Mouse (Mus musculus) liver, adult 2 months (tissue): ENCODE measurements at regions not wholly inside any gene's neighbourhood (a gene's known extent, or its start where the extent isn't known, plus 50 kb on each side); places are given as distances from the start of the nearest gene placed in this dataset.
A peak's percentile ranks its signal among the peaks of the same experiment; 100 is the strongest.

Experiments used
- DNase-seq: peaks from one replicate; pipeline ENCODE4 v3.0.0-alpha.2; 2011; ENCODE audit warnings: low read depth, low spot score; ENCODE audit errors: extremely low read depth
- H3K27ac ChIP-seq: fragments of 200-500 bp; replicated peaks from 2 replicates; pipeline ENCODE4 v1.5.1; 2012; ENCODE audit warnings: low read depth, mild to moderate bottlenecking, control low read depth, inconsistent platforms, low read length; ENCODE audit not compliant: insufficient read depth
- H3K27me3 ChIP-seq: fragments of 200-500 bp; 2 replicates; pipeline ENCODE4 v1.6.1; 2012; ENCODE audit warnings: mild to moderate bottlenecking, moderate library complexity, low read length, inconsistent platforms; ENCODE audit not compliant: control insufficient read depth, insufficient read depth
- H3K36me3 ChIP-seq: fragments of 200-500 bp; 2 replicates; pipeline ENCODE4 v1.6.1; 2012; ENCODE audit warnings: low read length, inconsistent platforms; ENCODE audit not compliant: control insufficient read depth, insufficient read depth
- H3K4me1 ChIP-seq: fragments of 200-500 bp; 2 replicates; pipeline ENCODE4 v1.6.1; 2011; ENCODE audit warnings: low read length; ENCODE audit not compliant: control insufficient read depth, insufficient read depth
- H3K4me3 ChIP-seq: fragments of 200-500 bp; 2 replicates; pipeline ENCODE4 v1.5.1; 2011; ENCODE audit warnings: low read depth, mild to moderate bottlenecking, control low read depth, low read length, moderate library complexity; ENCODE audit not compliant: insufficient read depth
- H3K79me2 ChIP-seq: fragments of 200-500 bp; 2 replicates; pipeline ENCODE4 v1.6.1; 2012; ENCODE audit warnings: inconsistent platforms, mild to moderate bottlenecking, low read length, moderate library complexity; ENCODE audit not compliant: control insufficient read depth, insufficient read depth
- H3K9ac ChIP-seq: fragments of 200-500 bp; 2 replicates; pipeline ENCODE4 v1.6.1; 2012; ENCODE audit warnings: low read depth, mild to moderate bottlenecking, control low read depth, inconsistent platforms, low read length
- CTCF ChIP-seq: fragments of 200-500 bp; IDR thresholded peaks from 2 replicates; pipeline ENCODE4 v1.5.1; 2011; ENCODE audit warnings: low read depth, low read length, control low read depth
- POLR2A ChIP-seq: fragments of 200-500 bp; IDR thresholded peaks from 2 replicates; pipeline ENCODE4 v1.6.1; 2011; ENCODE audit warnings: low read length, control low read depth; ENCODE audit not compliant: insufficient read depth; ENCODE audit errors: extremely low read depth
- WGBS: fragments of 180-500 bp; shearing (Covaris S2); methylation state at CpG from one replicate; pipeline ENCODE4 v1.1.7; 2018; 5-methylcytosine and 5-hydroxymethylcytosine counted together

DNA sequence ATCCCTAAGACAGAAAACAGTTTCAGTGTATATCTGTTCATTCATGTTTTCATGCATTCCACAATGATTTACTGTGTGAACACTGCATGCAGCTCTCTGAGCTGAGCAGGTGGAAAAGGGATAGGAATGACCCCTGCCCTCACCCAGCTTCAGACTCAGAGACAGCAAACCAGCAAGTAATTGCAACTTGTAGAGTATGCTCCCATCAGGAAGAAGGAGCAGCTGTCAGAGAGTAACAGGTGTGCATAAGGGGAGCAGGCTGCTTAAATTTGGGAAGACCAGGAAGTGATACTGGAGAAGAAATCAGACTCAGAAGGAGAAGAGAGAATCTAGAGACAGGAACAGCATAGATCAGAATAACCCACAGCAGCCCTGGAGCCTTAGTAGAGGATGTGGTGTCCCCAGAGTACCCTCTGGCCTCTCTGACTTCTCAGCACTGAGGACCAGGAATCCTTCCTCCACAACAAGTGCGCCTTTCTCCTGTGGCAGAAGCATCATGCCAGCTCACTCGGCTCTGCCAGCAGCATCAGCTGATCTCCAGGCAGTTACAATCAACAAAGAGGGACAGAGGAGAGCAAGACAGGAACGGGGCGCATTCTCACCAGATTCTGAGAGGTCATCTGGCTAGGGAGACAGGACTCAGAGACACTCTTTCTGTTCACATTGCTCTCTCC, 116.5 kb upstream of the Ncam1 start:
- Histone ChIP-seq H3K79me2 (no peaks in the 10 kb centered on the region), H3K9ac (no peak overlapping the region), H3K27ac (no peak overlapping the region), H3K4me1 (no peaks in the 10 kb centered on the region), H3K27me3 (no peaks in the 10 kb centered on the region), H3K36me3 (no peaks in the 10 kb centered on the region), H3K4me3 (no peak overlapping the region)
- DNase-seq = no peak
- WGBS = 72% methylated on average over 4 of the region's 4 CpGs
- no peak for TF ChIP-seq POLR2A
- no peak for TF ChIP-seq CTCF

DNA sequence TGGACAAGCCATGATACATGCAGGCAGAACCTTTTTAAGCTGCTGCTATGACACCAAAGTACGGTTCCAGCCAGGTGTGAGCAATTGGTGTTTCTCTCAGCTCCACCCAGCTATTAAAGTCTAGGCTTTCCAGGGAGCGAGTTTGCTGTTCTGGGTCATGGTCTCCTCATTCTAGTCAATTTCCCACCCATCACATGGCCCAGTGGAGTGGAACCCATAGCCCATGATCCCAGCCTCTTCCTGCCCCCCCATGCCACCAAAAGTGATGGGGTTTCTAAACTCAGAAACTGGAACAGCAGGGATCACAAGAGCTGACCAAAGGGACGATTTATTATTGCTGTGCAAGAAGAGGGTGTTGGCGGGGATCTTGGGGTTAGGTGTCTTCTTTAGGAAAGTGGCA, 115.0 kb upstream of the Ncam1 start:
- Histone ChIP-seq H3K9ac (no peak overlapping the region), H3K27ac (no peak overlapping the region), H3K4me3 (no peak overlapping the region), H3K36me3 (no peaks in the 10 kb centered on the region), H3K4me1 (no peaks in the 10 kb centered on the region), H3K79me2 (no peaks in the 10 kb centered on the region), H3K27me3 (no peaks in the 10 kb centered on the region)
- TF ChIP-seq POLR2A (no peak), CTCF (no peak)
- DNase-seq = no peak
- WGBS = 85% methylated on average over 4 of the region's 4 CpGs

DNA sequence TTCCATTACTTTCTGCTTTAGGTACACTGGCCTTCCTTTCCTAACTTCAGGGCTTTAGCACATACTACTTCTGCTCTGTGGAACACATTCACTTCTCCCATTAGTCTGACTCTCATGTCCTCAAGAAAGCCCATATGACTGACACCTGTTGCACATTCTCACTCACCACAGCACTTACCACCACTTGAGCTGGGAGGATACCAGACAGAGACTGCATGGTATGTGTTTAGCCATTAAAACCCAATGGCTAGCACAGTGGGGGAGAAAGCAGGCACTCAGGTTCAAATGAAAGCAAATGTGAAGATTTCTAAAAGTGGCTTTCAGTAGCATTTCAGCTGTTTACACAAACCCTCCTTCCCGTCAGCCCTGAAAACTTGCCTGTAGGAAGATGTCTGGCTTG, 113.6 kb upstream of the Ncam1 start:
- no peak overlapping the region for H3K4me3 ChIP-seq
- H3K36me3 ChIP-seq = no peaks in the 10 kb centered on the region
- TF ChIP-seq CTCF (no peak), POLR2A (no peak)
- H3K9ac ChIP-seq = no peak overlapping the region
- no peak overlapping the region for H3K27ac ChIP-seq
- DNase-seq = no peak
- no peaks in the 10 kb centered on the region for H3K4me1 ChIP-seq
- H3K79me2 ChIP-seq = no peaks in the 10 kb centered on the region
- 52% methylated on average over 1 of the region's 1 CpGs for WGBS
- H3K27me3 ChIP-seq = no peaks in the 10 kb centered on the region

DNA sequence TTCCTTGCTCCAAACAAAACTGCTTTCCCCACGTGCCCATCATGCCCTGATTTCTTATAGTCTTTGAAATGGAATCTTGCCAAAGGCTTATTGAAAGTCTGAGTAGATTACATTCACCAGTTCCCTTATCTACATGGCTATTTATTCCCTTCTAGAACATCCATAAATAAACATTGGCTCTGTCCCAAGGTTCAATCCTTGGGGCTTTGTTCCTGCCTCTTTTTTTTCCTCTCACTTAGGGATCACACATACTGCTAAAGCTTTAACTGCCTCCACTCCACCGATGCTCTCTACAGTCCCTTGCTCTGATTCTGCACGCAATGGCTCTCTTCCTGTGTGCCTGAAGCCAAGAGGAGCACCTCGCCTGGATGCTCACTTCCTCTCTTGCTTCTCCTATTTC, 107.6 kb upstream of the Ncam1 start:
- Histone ChIP-seq H3K27ac (no peak overlapping the region), H3K79me2 (no peaks in the 10 kb centered on the region), H3K9ac (no peak overlapping the region), H3K27me3 (no peaks in the 10 kb centered on the region), H3K4me1 (no peaks in the 10 kb centered on the region), H3K36me3 (no peaks in the 10 kb centered on the region), H3K4me3 (no peak overlapping the region)
- 56% methylated on average over 4 of the region's 4 CpGs for WGBS
- DNase-seq = peak; percentile 1
- TF ChIP-seq CTCF = no peak
- TF ChIP-seq POLR2A = no peak

DNA sequence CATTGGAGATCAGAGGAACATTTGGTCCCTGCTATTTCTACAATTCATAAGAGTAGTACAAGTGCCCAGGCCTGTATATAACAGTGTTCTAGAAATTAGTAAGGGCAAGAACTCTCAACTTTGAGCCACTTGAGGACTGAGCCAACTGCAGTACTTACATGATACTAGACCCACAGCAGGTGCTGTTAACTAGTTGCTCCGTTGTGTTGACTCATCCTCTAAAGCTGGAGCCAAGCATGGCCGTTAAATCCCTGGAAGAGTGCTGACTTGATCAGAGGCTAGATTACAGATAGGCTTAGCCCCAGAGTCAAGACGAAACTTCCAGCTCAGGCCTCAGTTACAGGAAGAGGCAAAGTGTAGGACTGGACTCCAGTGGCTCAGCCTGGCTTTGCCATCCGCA, 107.0 kb upstream of the Ncam1 start:
- H3K4me1 ChIP-seq = no peaks in the 10 kb centered on the region
- no peaks in the 10 kb centered on the region for H3K79me2 ChIP-seq
- TF ChIP-seq POLR2A = no peak
- no peak for TF ChIP-seq CTCF
- no peaks in the 10 kb centered on the region for H3K27me3 ChIP-seq
- H3K9ac ChIP-seq = no peak overlapping the region
- no peaks in the 10 kb centered on the region for H3K36me3 ChIP-seq
- H3K4me3 ChIP-seq = no peak overlapping the region
- DNase-seq = no peak
- 75% methylated on average over 4 of the region's 4 CpGs for whole genome bisulfite sequencing
- no peak overlapping the region for H3K27ac ChIP-seq

DNA sequence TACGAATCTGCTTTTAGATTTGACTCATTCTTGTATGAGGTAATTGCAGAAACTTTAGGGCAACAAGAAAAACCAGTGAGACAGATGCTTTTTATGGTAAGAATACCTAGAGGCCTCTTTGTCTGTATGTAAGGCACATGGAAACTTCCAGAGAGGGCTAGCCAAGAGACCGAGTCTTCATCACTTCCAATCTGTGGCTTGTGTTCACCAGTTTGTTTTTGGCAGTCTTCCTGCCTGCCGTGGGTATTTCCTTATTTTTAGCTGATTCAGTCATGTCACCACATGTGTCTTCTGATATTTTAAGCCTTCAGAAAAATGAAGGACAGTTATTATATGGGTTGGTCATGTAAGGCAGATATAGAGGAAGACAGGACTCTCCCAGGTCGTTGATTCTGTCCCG, 100.2 kb upstream of the Ncam1 start:
- Histone ChIP-seq H3K9ac (no peak overlapping the region), H3K4me1 (no peaks in the 10 kb centered on the region), H3K27me3 (no peaks in the 10 kb centered on the region), H3K79me2 (no peaks in the 10 kb centered on the region), H3K4me3 (no peak overlapping the region), H3K27ac (no peak overlapping the region), H3K36me3 (no peaks in the 10 kb centered on the region)
- no peak for DNase-seq
- 74% methylated on average over 5 of the region's 5 CpGs for WGBS
- TF ChIP-seq POLR2A = no peak
- no peak for TF ChIP-seq CTCF
